Mouse (Mus musculus) fibroblast of lung, adult 2 months (primary cell): ENCODE measurements at regions not wholly inside any gene's neighbourhood (a gene's known extent, or its start where the extent isn't known, plus 50 kb on each side); places are given as distances from the start of the nearest gene placed in this dataset.
A peak's percentile ranks its signal among the peaks of the same experiment; 100 is the strongest.
"Not testable (repeated sequence)": the region's sequence is repeated elsewhere in the genome, so short reads cannot be mapped to it uniquely, and the experiment has no call there.

Experiments
- DNase-seq: peaks from one replicate; pipeline ENCODE4 v3.0.0-alpha.2; 2011; ENCODE audit warnings: low read depth

GRCm38 (mm10) chr15:3909471-3909870 is 69.9 kb downstream of the Fbxo4 start:
- no peak for DNase-seq

GRCm38 (mm10) chr15:3908721-3909120 is 70.7 kb downstream of the Fbxo4 start:
- no peak for DNase-seq

- DNase-seq, result peak; percentile 30
Observed at GRCm38 (mm10) chr15:3905548-3905947, 73.8 kb downstream of the Fbxo4 start.

GRCm38 (mm10) chr15:3878429-3878828 is 100.9 kb downstream of the Fbxo4 start:
- DNase-seq, result no peak

- no peak for DNase-seq
Observed at GRCm38 (mm10) chr15:3877506-3877905, 101.9 kb downstream of the Fbxo4 start.

- DNase-seq, result peak; percentile 46
Observed at GRCm38 (mm10) chr15:3875210-3875861, 104.0 kb downstream of the Fbxo4 start.

GRCm38 (mm10) chr15:3831802-3832201 is 147.6 kb downstream of the Fbxo4 start:
- no peak for DNase-seq

- DNase-seq, result no peak
Observed at GRCm38 (mm10) chr15:3805430-3805829, 173.9 kb downstream of the Fbxo4 start.

- DNase-seq, result peak; percentile 53
Observed at GRCm38 (mm10) chr15:3775865-3776264, 192.6 kb upstream of the Ghr start.

- DNase-seq, result no peak
Observed at GRCm38 (mm10) chr15:3772228-3772789, 189.0 kb upstream of the Ghr start.

GRCm38 (mm10) chr15:3770312-3770711 is 187.0 kb upstream of the Ghr start:
- DNase-seq, result no peak

GRCm38 (mm10) chr15:3764726-3765125 is 181.4 kb upstream of the Ghr start:
- DNase-seq, result no peak

GRCm38 (mm10) chr15:3760396-3760795 is 177.1 kb upstream of the Ghr start:
- no peak for DNase-seq

GRCm38 (mm10) chr15:3755636-3756035 is 172.3 kb upstream of the Ghr start:
- no peak for DNase-seq

GRCm38 (mm10) chr15:3748072-3748471 is 164.8 kb upstream of the Ghr start:
- DNase-seq, result not testable (repeated sequence)

GRCm38 (mm10) chr15:3743168-3743814 is 160.0 kb upstream of the Ghr start:
- no peak for DNase-seq

GRCm38 (mm10) chr15:3742191-3742590 is 158.9 kb upstream of the Ghr start:
- no peak for DNase-seq

GRCm38 (mm10) chr15:3725214-3725613 is 141.9 kb upstream of the Ghr start:
- peak; percentile 46 for DNase-seq

GRCm38 (mm10) chr15:3720668-3721340 is 137.5 kb upstream of the Ghr start:
- peak; percentile 29 for DNase-seq

GRCm38 (mm10) chr15:3711764-3712163 is 128.5 kb upstream of the Ghr start:
- no peak for DNase-seq

- DNase-seq, result peak; percentile 91
Observed at GRCm38 (mm10) chr15:3707089-3708078, 124.1 kb upstream of the Ghr start.
